ENCODE assay signal across 32 mouse cellular contexts in genomic region chr13:113882959-113883358, GRCm38 (mm10).
DNase-seq lines count a peak whose midpoint lies in the region; ATAC-seq and TF ChIP-seq lines count a peak whose summit lies in the region.
"Had no signal": no experiment of that assay in that cellular context is flagged by ENCODE, and none has a peak within 500 bp of the region (broad histone marks: within the 10 kb centered on the region; RNA-seq: fewer than 3 reads in every experiment).

No protein-coding gene starts in this region.

- H3K4me3 ChIP-seq in heart, embryonic 11.5 days (ENCODE audit: low read depth, low read length): no peak overlapping the region
- H3K4me3 ChIP-seq in limb, embryonic 12.5 days (replicated peaks): no peak overlapping the region
- H3K4me3 ChIP-seq in limb, embryonic 10.5 days: no peak overlapping the region
- no peak overlapping the region for H3K4me3 ChIP-seq in ES-Bruce4 (ENCODE audit: low read depth, low read length)
- H3K4me3 ChIP-seq: embryonic facial prominence, embryonic 12.5 days; embryonic facial prominence, embryonic 15.5 days; forebrain, embryonic 12.5 days; heart, adult 2 months; heart, embryonic 12.5 days; heart, embryonic 15.5 days; hindbrain, embryonic 12.5 days; hindbrain, embryonic 15.5 days had no signal

- TF ChIP-seq POLR2A in ES-Bruce4 (IDR thresholded peaks at IDR 0.05; ENCODE audit: insufficient read depth, low read length): no peak

- H3K4me2 ChIP-seq in heart, embryonic 11.5 days: no peak overlapping the region
- peak overlapping the region; percentile 2; the same call in 1 of the 2 replicates for H3K4me2 ChIP-seq in limb, embryonic 12.5 days
- H3K4me2 ChIP-seq: embryonic facial prominence, embryonic 12.5 days; embryonic facial prominence, embryonic 15.5 days; forebrain, embryonic 12.5 days; heart, embryonic 12.5 days; heart, embryonic 15.5 days; hindbrain, embryonic 12.5 days; hindbrain, embryonic 15.5 days had no signal

- H3K27me3 ChIP-seq in heart, embryonic 11.5 days (ENCODE audit: control insufficient read depth, insufficient read depth, low read length): no peaks in the 10 kb centered on the region
- peaks cover 16% of the 10 kb centered on the region for H3K27me3 ChIP-seq in limb, embryonic 12.5 days
- H3K27me3 ChIP-seq in limb, embryonic 10.5 days (ENCODE audit: low read depth, poor library complexity, severe bottlenecking): no peaks in the 10 kb centered on the region
- H3K27me3 ChIP-seq in ES-Bruce4 (ENCODE audit: control insufficient read depth, insufficient read depth, low read length, poor library complexity, severe bottlenecking): no peaks in the 10 kb centered on the region
- H3K27me3 ChIP-seq: CH12.LX; embryonic facial prominence, embryonic 12.5 days; embryonic facial prominence, embryonic 15.5 days; forebrain, embryonic 12.5 days; heart, embryonic 12.5 days; heart, embryonic 15.5 days; hindbrain, embryonic 15.5 days; Patski had no signal

- H3K9me3 ChIP-seq in heart, embryonic 11.5 days (replicated peaks; ENCODE audit: control insufficient read depth, low read length): no peaks in the 10 kb centered on the region
- H3K9me3 ChIP-seq in limb, embryonic 12.5 days: no peaks in the 10 kb centered on the region
- H3K9me3 ChIP-seq in limb, embryonic 10.5 days (replicated peaks): no peaks in the 10 kb centered on the region
- no peaks in the 10 kb centered on the region for H3K9me3 ChIP-seq in ES-Bruce4 (replicated peaks; ENCODE audit: control insufficient read depth, insufficient read depth, low read length, poor library complexity, severe bottlenecking)
- H3K9me3 ChIP-seq: embryonic facial prominence, embryonic 12.5 days; embryonic facial prominence, embryonic 15.5 days; forebrain, embryonic 12.5 days; G1E; heart, embryonic 12.5 days; heart, embryonic 15.5 days; hindbrain, embryonic 12.5 days; hindbrain, embryonic 15.5 days had no signal

- H3K4me1 ChIP-seq in heart, embryonic 11.5 days (ENCODE audit: control insufficient read depth, insufficient read depth, low read length): peaks cover 10% of the 10 kb centered on the region; the same call in 1 of the 2 replicates
- H3K4me1 ChIP-seq in limb, embryonic 12.5 days (replicated peaks): peaks cover 46% of the 10 kb centered on the region
- H3K4me1 ChIP-seq in limb, embryonic 10.5 days: peaks cover 54% of the 10 kb centered on the region
- peaks cover 6% of the 10 kb centered on the region for H3K4me1 ChIP-seq in ES-Bruce4 (ENCODE audit: control insufficient read depth, insufficient read depth, low read length)

- WGBS in heart, embryonic 11.5 days (ENCODE audit: insufficient replicate concordance): 18% methylated on average over 1 of the region's 1 CpGs
- WGBS in limb, embryonic 12.5 days: 75% methylated on average over 1 of the region's 1 CpGs
- WGBS in limb, embryonic 10.5 days: no CpG with 5 or more reads among the region's 1 CpGs

- TF ChIP-seq CTCF in ES-Bruce4 (IDR thresholded peaks at IDR 0.05; ENCODE audit: low read depth, low read length): no peak

- no peak overlapping the region for H3K9ac ChIP-seq in heart, embryonic 11.5 days (ENCODE audit: low read depth, low read length)
- H3K9ac ChIP-seq in limb, embryonic 12.5 days (replicated peaks): no peak overlapping the region
- peak overlapping the region; percentile 51; the same call in 1 of the 2 replicates for H3K9ac ChIP-seq in ES-Bruce4 (ENCODE audit: low read depth, poor library complexity, severe bottlenecking)
- H3K9ac ChIP-seq: embryonic facial prominence, embryonic 12.5 days; embryonic facial prominence, embryonic 15.5 days; forebrain, embryonic 12.5 days; heart, embryonic 12.5 days; heart, embryonic 15.5 days; hindbrain, embryonic 12.5 days; hindbrain, embryonic 15.5 days had no signal

- TF ChIP-seq EP300 in ES-Bruce4 (IDR thresholded peaks at IDR 0.05; ENCODE audit: insufficient read depth, low read depth, low read length): 0 out of 2 replicates have a peak, but pooled peaks have one; percentile 22

- peak; percentile 13 for DNase-seq in heart, adult 11 months
- DNase-seq in limb, embryonic 10.5 days (ENCODE audit: low spot score): no peak
- peak; percentile 58 for DNase-seq in ZHBTc4 (ENCODE audit: low read depth, low spot score)
- DNase-seq in lung, postnatal 25 days (ENCODE audit: low spot score): no peak
- DNase-seq in embryo, embryonic 10 days (ENCODE audit: low spot score): no peak
- DNase-seq: adrenal gland, postnatal 10 days; adrenal gland, postnatal 36 days; B cell, adult 2 months; cerebellum, adult 18-20 months; cerebellum, adult 9-10 months; cerebellum, postnatal 14 days; gastrocnemius, postnatal 10 days; heart, adult 2 months; heart, postnatal 10 days; heart, postnatal 36 days; kidney, adult 2 months had no signal

- H3K36me3 ChIP-seq in heart, embryonic 11.5 days (ENCODE audit: control insufficient read depth, insufficient read depth, low read length): no peaks in the 10 kb centered on the region
- H3K36me3 ChIP-seq in limb, embryonic 12.5 days: no peaks in the 10 kb centered on the region
- H3K36me3 ChIP-seq in limb, embryonic 10.5 days: no peaks in the 10 kb centered on the region
- no peaks in the 10 kb centered on the region for H3K36me3 ChIP-seq in ES-Bruce4 (ENCODE audit: control insufficient read depth, insufficient read depth, low read length, poor library complexity, severe bottlenecking)
- H3K36me3 ChIP-seq: embryonic facial prominence, embryonic 12.5 days; embryonic facial prominence, embryonic 15.5 days; forebrain, embryonic 12.5 days; heart, embryonic 12.5 days; heart, embryonic 15.5 days; hindbrain, embryonic 12.5 days; hindbrain, embryonic 15.5 days had no signal

- no peak overlapping the region for H3K27ac ChIP-seq in heart, embryonic 11.5 days (ENCODE audit: low read depth, low read length)
- no peak overlapping the region for H3K27ac ChIP-seq in limb, embryonic 12.5 days
- H3K27ac ChIP-seq in limb, embryonic 10.5 days: no peak overlapping the region
- H3K27ac ChIP-seq in ES-Bruce4 (ENCODE audit: insufficient read depth, low read length): peak overlapping the region; percentile 79
- H3K27ac ChIP-seq: embryonic facial prominence, embryonic 12.5 days; embryonic facial prominence, embryonic 15.5 days; forebrain, embryonic 12.5 days; heart, adult 2 months; heart, embryonic 15.5 days; hindbrain, embryonic 12.5 days; hindbrain, embryonic 15.5 days had no signal

- ATAC-seq in heart, embryonic 11.5 days (replicated peaks; ENCODE audit: insufficient number of reproducible peaks, low FRiP score, low TSS enrichment): no peak
- ATAC-seq in limb, embryonic 12.5 days (ENCODE audit: insufficient number of reproducible peaks, insufficient read depth, low FRiP score, low TSS enrichment, low read depth): no peak
- ATAC-seq: activated CD4-positive, CD25-positive, alpha-beta regulatory T cell, adult 4 months; forebrain, embryonic 16.5 days; intestine, postnatal 0 days; Patski had no signal

Comparison
In these comparisons a context has a peak if more than half of its experiments do, and no peak if none do; other contexts are left out.
1. DNase-seq: peak in heart, adult 11 months (single experiment) and ZHBTc4 (single experiment); none in limb, embryonic 10.5 days (single experiment), lung, postnatal 25 days (single experiment) and embryo, embryonic 10 days (single experiment).